Mouse (Mus musculus) gastrocnemius, postnatal 10 days (tissue): ENCODE results near the gene Tbca. TPM values are rescaled to one million over a fixed set of nuclear protein-coding genes. Genes with fewer than 3 reads are reported as not detected.

ENCODE experiments used
- DNase-seq: peaks from one replicate; pipeline ENCODE4 v3.0.0; 2021; ENCODE audit warnings: mixed read lengths
- long read RNA-seq, 2 experiments: library from polyadenylated mRNA; stranded (forward); transcript quantifications; one replicate each; pipeline ENCODE4 v2.0.0; 2021
- total RNA-seq, 2 experiments: library from RNA; stranded (reverse); gene quantifications; 2 replicates each; pipeline ENCODE4 v1.2.3; 2021

Tbca gene
- 100 to 1,000 TPM; 118 to 123 TPM for total RNA-seq
- long read RNA-seq, experiment 1, transcript Tbca-201 (4 exons, 559 nt) = major isoform, 33 of 34 reads
- long read RNA-seq, experiment 1, partial matches to known transcripts = 1 of 34 reads
- long read RNA-seq, experiment 1, other reads (novel, unspliced or antisense) = 0 of 34 reads
- long read RNA-seq, experiment 2, transcript Tbca-201 (4 exons, 559 nt) = major isoform, 31 of 31 reads
- long read RNA-seq, experiment 2, partial matches to known transcripts = 0 of 31 reads
- long read RNA-seq, experiment 2, other reads (novel, unspliced or antisense) = 0 of 31 reads

GRCm38 (mm10) chr13:94788771-94789649 is at the start of gene Tbca:
TSS of gene Tbca (plus strand) at chr13:94788910.
- peak; percentile 92 for DNase-seq

DNA sequence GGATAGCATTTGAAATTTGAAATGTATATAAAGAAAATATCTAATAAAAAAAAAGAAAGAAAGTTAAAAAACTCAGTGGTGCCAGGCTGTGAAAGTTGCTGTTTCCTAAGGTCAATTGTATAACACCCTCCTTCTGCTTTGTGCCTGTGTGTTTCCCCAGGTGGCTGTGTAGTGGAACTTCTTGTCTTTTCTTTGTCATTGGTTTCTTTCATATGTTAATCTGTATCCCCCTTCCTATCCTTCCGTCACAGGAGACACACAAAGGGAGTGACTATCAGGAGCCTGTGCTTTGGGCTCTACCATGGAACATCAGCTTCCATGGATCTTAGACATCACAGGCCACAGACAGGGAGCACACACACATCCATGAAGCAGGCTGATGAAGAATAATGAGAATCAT is 43.5 kb upstream of the Tbca start:
- no peak for DNase-seq

GRCm38 (mm10) chr13:94765852-94766251 is 22.9 kb upstream of the Tbca start:
- DNase-seq = no peak

DNA sequence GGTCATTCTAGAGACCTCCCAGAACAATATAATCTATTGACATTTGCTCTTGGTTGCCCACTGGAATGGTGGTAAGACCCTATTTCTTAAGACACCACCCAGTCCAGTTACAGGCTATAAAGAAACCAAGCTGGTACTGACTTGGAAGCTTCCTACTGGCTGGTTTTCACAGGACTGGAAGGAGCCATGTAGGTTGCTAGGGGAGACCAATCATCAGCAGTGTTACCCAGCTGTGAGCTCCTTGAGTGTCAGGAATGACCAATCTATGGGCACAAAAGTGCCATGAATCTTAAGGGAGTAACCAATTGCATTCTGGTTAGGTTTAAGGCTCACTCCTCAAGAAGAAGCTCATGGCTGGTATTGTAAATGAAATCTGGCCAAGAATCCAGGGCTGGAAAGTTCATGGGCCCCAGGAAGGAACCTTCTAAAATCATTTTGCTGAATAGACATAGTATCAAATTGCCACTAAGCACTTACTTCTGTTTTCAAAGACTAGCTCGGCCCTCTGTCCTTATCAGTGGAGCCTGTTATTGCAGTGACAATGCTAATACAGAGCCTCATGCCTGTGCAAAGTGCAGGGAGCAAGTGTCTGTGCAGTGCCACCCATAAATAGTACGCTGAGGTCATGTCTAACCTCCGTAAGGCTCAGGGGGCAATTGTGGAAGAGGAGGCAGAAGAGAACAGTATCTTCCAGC is 20.1 kb upstream of the Tbca start:
- no peak for DNase-seq

- DNase-seq = no peak
Measured at GRCm38 (mm10) chr13:94769155-94769470, 19.6 kb upstream of the Tbca start.

DNA sequence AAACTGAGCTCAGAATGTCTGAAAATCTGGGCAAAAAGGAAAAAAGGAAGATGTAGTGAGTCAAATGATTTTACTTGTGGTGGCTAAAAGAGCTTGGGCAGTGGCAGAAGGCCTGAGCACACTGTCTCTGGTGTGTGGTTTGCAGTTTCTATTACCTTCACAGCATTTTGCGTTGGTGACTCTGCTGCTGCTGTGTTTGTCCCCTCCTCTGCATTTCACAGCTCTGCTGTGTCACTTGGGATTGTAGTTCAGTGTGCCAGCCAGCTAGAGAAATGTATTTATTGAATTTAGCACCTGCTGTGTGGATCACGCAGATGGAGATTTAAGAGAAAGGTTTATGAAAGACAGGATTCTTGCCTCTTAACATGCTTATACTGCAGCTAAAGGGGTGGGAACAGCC is 1.8 kb upstream of the Tbca start:
- DNase-seq = no peak

DNA sequence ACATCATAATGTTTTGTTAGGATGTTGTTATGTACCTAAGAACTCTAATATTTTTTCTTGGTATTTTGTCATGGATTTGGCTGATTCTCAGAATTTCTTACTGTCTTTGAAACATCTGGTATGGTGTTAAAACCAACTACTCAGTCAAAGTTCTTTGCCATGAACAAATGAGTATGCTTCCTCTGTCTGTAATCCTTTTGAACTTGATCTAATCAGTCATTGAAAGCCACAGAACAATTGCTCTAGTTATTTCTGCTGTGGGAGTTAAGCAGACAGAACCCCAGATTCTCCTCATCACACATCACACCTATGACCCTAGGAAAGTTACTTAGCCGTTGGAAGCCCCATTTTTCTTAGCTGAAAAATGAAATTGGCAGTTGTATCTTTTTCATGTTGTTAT is 6.0 kb downstream of the Tbca start:
- no peak for DNase-seq

DNA sequence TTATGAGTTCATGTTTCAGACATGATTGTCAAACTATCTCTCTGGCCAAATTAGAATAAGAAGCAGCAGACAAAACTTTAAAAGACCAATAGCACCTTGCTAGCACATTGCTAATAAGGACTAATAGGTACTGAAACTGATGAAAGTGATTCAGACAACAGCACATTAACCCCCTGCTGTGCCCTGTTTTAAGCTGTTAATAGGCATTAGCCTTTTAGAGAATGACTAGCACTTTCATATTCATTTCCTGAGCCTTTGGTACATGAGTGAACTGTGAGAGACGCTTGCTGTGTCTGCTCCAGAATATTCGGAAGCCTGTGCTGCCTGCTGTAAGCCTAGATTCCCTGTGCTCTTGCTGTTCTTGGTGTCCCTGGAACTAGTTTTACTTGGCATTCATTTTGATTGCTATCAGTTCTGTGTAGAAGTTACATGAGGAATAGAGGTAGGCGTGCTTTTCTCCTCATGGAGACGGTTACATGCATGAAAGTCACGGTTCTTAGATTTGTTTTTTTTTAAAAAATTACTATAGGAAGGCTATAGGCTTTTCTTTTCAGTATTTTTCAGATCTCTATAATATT is 14.9 kb downstream of the Tbca start:
- no peak for DNase-seq

DNA sequence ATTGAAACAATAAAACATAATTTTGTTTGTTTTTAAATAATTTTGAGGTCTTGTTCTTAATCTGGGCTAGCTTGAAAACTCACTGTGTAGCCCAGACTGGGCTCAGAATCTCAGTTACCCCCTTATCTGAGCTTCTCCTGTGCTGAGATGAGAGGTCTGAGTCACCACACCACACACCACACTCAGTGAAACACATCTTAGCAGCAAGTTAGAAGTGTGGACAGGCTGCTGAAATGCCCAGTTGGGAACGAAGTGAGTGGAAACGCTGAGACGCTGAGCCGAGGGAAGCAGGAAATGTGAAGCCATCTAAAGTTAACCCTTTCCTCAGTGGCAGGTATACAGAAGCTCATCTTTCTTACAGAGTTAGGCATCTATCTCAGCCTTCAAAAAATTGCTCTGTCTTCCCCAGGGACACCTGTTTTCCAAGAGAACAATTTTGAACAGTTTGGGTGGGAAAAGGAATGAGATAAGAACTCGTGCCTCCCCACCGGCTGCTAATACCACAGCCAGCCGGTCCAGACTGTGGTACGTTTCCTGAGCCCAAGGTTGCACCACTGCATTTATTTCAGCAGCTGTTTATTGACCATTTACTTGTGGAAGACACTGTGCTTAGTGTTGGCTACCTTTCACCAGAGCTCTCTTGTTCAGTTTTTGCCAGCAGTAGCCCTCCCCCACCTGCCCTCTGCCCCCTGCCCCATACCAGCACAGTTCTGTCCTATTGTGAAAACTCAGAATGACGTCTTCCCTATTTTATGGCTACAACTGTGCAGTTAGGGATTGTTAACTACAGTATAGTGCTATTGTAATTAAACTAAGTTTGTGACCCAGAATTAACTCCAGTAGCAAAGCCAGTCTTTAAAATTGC is 17.8 kb downstream of the Tbca start:
- no peak for DNase-seq

GRCm38 (mm10) chr13:94808596-94808995 is 19.9 kb downstream of the Tbca start:
- DNase-seq = no peak

- no peak for DNase-seq
Measured at GRCm38 (mm10) chr13:94809724-94810123, 21.0 kb downstream of the Tbca start.

DNA sequence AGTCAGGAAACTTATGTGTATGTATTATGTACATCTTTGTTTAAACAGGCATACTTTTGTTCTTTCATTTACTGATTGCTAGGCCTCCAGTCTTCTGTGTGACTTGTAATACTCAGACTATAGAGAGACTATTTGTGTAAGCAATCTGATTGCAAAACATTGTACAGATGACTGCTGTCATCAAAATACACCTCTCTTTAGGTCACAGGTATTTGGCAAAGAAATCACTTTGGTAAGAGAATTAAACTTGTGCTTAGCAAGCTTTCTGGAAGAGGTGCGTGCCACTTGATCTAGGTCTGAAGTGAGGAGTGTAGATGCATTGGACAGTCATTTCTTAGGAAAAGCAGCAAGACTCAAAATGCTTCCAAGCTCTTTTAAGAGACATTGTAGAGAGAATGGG is 22.7 kb downstream of the Tbca start:
- no peak for DNase-seq

- DNase-seq = no peak
Measured at GRCm38 (mm10) chr13:94813770-94814169, 25.1 kb downstream of the Tbca start.

DNA sequence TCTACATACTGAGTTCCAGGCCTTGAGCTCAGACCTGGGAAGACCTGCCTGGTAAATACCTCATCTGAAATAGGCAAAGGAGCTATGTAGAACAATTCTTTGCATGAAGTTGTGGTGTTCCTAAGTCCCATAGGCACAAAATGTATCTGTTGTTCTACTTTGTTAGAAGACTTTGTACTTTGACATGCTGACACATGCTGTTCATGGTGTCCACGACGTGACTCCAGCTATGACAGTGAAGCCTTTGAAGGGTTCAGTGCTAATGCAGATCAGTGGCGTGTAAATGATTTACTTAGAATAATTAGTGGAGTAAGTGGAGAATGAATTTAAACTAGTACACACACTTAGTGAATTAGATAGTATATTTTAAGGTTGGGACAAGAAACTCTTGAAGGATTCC is 31.8 kb downstream of the Tbca start:
- DNase-seq = no peak

DNA sequence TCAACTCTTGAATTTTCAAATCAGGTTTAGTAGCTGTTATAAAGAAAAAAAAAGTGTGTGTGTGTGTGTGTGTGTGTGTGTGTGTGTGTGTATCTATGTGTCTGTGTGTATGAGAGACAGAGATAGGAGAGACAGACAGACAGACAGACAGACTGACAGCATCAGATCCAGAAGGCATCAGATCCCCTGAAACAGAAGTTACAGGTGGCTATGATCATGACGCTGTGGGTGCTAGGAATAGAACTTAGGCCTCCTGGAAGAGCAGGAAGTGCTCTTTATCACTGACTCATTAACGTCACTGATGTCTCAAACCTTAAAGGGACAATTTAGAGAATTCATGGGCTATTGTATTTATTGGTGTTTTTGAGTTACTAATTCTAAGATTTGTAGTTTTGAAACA is 32.2 kb downstream of the Tbca start:
- DNase-seq = no peak

DNA sequence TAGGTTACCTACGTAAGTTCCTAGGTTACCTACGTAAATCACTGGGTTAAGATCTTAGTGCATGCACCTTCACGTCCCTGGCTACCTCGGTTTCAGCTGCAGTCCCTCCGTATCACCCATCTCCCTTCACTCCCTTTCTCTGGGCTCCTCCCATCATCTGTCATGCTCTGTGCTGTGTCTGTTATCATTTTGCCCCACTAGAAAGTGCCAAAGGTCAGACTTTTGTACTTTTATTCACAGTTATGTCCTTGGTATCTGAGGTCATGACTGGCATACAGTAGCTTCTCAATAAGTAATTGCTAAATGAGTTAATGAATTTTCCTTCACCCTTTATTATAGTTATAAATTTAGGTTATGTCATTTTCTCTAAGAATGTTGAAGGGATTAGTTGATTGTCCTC is 37.7 kb downstream of the Tbca start:
- DNase-seq = no peak

GRCm38 (mm10) chr13:94826986-94827385 is 38.3 kb downstream of the Tbca start:
- no peak for DNase-seq

- DNase-seq = no peak
Measured at GRCm38 (mm10) chr13:94827847-94828246, 39.1 kb downstream of the Tbca start.

DNA sequence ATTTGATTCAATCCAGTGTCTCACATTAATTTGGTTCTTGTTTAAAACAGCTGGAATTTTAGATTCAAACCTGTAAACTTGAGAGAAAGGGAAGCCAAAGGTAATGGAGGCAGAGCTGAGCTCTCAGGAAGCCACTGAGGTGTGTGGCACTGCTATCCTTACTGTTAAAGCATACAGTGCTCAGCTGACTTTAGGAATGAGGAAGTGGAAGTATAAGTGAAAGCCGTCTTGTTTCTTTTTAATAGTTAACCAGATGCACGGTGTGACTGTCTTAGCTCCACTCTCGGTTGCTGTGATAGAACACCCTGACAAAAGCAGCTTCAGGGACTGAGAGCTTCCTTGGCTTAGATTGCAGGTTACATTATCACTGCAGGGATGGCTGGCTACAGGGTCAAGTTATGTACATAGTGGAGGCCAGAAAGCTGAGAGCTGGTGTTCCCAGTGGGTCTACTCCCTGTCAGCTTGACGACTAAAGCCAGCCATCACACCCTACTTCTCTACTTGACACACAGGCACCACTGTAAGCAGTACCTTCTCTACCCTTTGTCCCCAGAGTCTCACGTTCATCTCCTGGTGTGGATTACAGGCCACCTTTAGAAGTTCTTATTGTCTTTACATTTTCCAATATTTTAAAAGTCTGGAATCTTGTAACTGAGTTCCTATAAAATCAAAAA is 49.5 kb downstream of the Tbca start:
- no peak for DNase-seq

DNA sequence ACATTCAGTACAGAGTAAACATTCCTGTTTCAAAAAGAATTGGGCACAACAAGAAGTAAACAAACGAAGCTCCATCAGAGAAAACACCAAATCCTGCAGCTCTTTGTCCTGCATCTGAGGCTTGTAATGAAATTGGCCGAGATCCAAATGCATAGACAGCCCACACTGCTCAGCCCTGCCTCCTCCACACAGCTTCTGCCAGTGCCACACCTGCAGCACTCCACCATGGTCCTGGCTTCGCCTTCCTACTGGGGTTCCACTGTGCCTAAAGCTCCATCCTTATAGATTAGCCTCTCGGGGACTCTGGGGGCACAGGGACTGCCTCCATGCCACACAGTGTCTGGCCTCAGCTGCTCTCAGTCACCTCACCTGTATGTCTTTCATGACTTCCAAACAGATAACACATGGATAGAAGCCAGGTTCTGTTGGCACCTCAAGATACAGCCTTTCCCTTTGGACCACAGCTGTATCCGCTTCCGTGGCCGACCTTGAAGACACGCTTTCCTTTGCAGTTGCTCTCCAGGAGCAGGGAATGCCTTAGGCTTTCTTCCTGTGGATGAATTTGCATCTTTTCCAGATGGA is 50.1 kb downstream of the Tbca start:
- DNase-seq = no peak

- no peak for DNase-seq
Measured at GRCm38 (mm10) chr13:94843236-94843635, 54.5 kb downstream of the Tbca start.
